Comparison of ENCODE assay signal across 17 mouse cellular contexts in genomic region chr16:13538933-13539648, GRCm38 (mm10).
A peak's percentile ranks its signal among the peaks of the same experiment; 100 is the strongest.
DNase-seq lines count a peak whose midpoint lies in the region; ATAC-seq and TF ChIP-seq lines count a peak whose summit lies in the region.
"Had no signal": no experiment of that assay in that cellular context is flagged by ENCODE, and none has a peak within 500 bp of the region (broad histone marks: within the 10 kb centered on the region; RNA-seq: fewer than 3 reads in every experiment).

No protein-coding gene starts in this region.

- no peak for ATAC-seq in forebrain, embryonic 14.5 days
- no peak for ATAC-seq in forebrain, embryonic 13.5 days
- peak; percentile 39; the same call in 1 of the 2 replicates for ATAC-seq in kidney, embryonic 16.5 days (ENCODE audit: low FRiP score, low TSS enrichment)
- no peak for ATAC-seq in kidney, embryonic 14.5 days (ENCODE audit: low FRiP score, low TSS enrichment)
- ATAC-seq in intestine, embryonic 15.5 days, result peak; percentile 64
- ATAC-seq: activated CD4-positive, CD25-positive, alpha-beta regulatory T cell, adult 4 months had no signal

- no peak overlapping the region for H3K27ac ChIP-seq in forebrain, embryonic 14.5 days (ENCODE audit: low read depth, low read length)
- H3K27ac ChIP-seq in forebrain, embryonic 13.5 days, result no peak overlapping the region
- H3K27ac ChIP-seq in kidney, embryonic 16.5 days (ENCODE audit: low read length), result no peak overlapping the region
- no peak overlapping the region for H3K27ac ChIP-seq in kidney, embryonic 14.5 days (ENCODE audit: low read depth, low read length)
- no peak overlapping the region for H3K27ac ChIP-seq in CH12.LX (ENCODE audit: insufficient read depth, low read depth)
- no peak overlapping the region for H3K27ac ChIP-seq in intestine, embryonic 15.5 days
- H3K27ac ChIP-seq: embryonic facial prominence, embryonic 13.5 days; heart, adult 2 months; midbrain, embryonic 10.5 days had no signal

- in situ Hi-C loops in CH12.LX (cut with MboI; ENCODE audit: low pct_ligation_motif_present, low pct_unique_long_range_greater_than_20kb, low sequenced_read_pairs), result loop anchor here (10.0 kb wide), 1 partner anchor 196 kb away; the partner anchor contains the start of gene Pla2g10

- no peak overlapping the region for H3K4me3 ChIP-seq in forebrain, embryonic 14.5 days (ENCODE audit: low read depth, low read length)
- no peak overlapping the region for H3K4me3 ChIP-seq in forebrain, embryonic 13.5 days
- no peak overlapping the region for H3K4me3 ChIP-seq in kidney, embryonic 16.5 days (ENCODE audit: low read length)
- H3K4me3 ChIP-seq in kidney, embryonic 14.5 days (ENCODE audit: low read length), result no peak overlapping the region
- H3K4me3 ChIP-seq in CH12.LX (replicated peaks in 1 of 3; ENCODE audit: low read depth in 2 of 3, low read length in 2 of 3, poor library complexity in 1 of 3), result no peak overlapping the region
- H3K4me3 ChIP-seq in intestine, embryonic 15.5 days (replicated peaks), result no peak overlapping the region
- H3K4me3 ChIP-seq: embryonic facial prominence, embryonic 13.5 days; heart, adult 2 months; midbrain, embryonic 10.5 days had no signal

- TF ChIP-seq CTCF in CH12.LX (conservative IDR thresholded peaks at IDR 0.05 in 1 of 2, IDR thresholded peaks at IDR 0.05 in 1 of 2; ENCODE audit: low read depth in 2 of 2, low read length in 2 of 2), result no peak

- no peaks in the 10 kb centered on the region for H3K79me2 ChIP-seq in CH12.LX (replicated peaks; ENCODE audit: control insufficient read depth, extremely low read depth, insufficient read depth, poor library complexity, severe bottlenecking)

- no peak for TF ChIP-seq POLR2A in CH12.LX (IDR thresholded peaks at IDR 0.05; ENCODE audit: low read depth, low read length)

- peaks cover 3% of the 10 kb centered on the region; the same call in 1 of the 2 replicates for H3K4me1 ChIP-seq in forebrain, embryonic 14.5 days (ENCODE audit: control insufficient read depth, insufficient read depth, low read length)
- H3K4me1 ChIP-seq in forebrain, embryonic 13.5 days, result peaks cover 13% of the 10 kb centered on the region; the same call in 1 of the 2 replicates
- H3K4me1 ChIP-seq in kidney, embryonic 16.5 days (ENCODE audit: insufficient read depth, low read length), result peaks cover 11% of the 10 kb centered on the region
- 0 out of 2 replicates have a peak, but pooled peaks cover 7% of the 10 kb centered on the region for H3K4me1 ChIP-seq in kidney, embryonic 14.5 days (ENCODE audit: control insufficient read depth, insufficient read depth, low read length)
- peaks cover 0 to 20% of the 10 kb centered on the region in 2 experiments; a peak in 2 of 4 replicates for H3K4me1 ChIP-seq in CH12.LX (ENCODE audit: control insufficient read depth in 1 of 2, insufficient read depth in 2 of 2)
- H3K4me1 ChIP-seq in intestine, embryonic 15.5 days (replicated peaks), result peaks cover 9% of the 10 kb centered on the region; the same call in 1 of the 2 replicates
- H3K4me1 ChIP-seq: embryonic facial prominence, embryonic 13.5 days had no signal

- no peaks in the 10 kb centered on the region for H3K27me3 ChIP-seq in forebrain, embryonic 14.5 days (replicated peaks; ENCODE audit: control insufficient read depth, insufficient read depth, low read length)
- no peaks in the 10 kb centered on the region for H3K27me3 ChIP-seq in forebrain, embryonic 13.5 days
- no peaks in the 10 kb centered on the region for H3K27me3 ChIP-seq in kidney, embryonic 16.5 days (ENCODE audit: insufficient read depth, low read length)
- H3K27me3 ChIP-seq in kidney, embryonic 14.5 days (ENCODE audit: control insufficient read depth, insufficient read depth, low read length), result no peaks in the 10 kb centered on the region
- no peaks in the 10 kb centered on the region for H3K27me3 ChIP-seq in CH12.LX (replicated peaks)
- H3K27me3 ChIP-seq in intestine, embryonic 15.5 days (replicated peaks), result no peaks in the 10 kb centered on the region
- H3K27me3 ChIP-seq: embryonic facial prominence, embryonic 13.5 days had no signal

- peak; percentile 29 for DNase-seq in forebrain, embryonic 14.5 days (ENCODE audit: low spot score)
- DNase-seq in CH12.LX (ENCODE audit: extremely low read depth), result peak; percentile 15
- no peak for DNase-seq in adrenal gland, adult 8-10 months
- DNase-seq in left cerebral cortex, postnatal 4 days, result no peak
- DNase-seq: cerebellum, adult 11-12 months; heart, adult 2 months; heart, postnatal 14 days; liver; thymus, postnatal 36 days had no signal

- H3K9me3 ChIP-seq in forebrain, embryonic 14.5 days (replicated peaks; ENCODE audit: control insufficient read depth, low read length), result no peaks in the 10 kb centered on the region
- H3K9me3 ChIP-seq in forebrain, embryonic 13.5 days (replicated peaks), result no peaks in the 10 kb centered on the region
- no peaks in the 10 kb centered on the region for H3K9me3 ChIP-seq in kidney, embryonic 16.5 days (ENCODE audit: low read length)
- H3K9me3 ChIP-seq in kidney, embryonic 14.5 days (ENCODE audit: control insufficient read depth, low read length), result no peaks in the 10 kb centered on the region
- H3K9me3 ChIP-seq in CH12.LX (replicated peaks; ENCODE audit: low read length), result no peaks in the 10 kb centered on the region
- H3K9me3 ChIP-seq in intestine, embryonic 15.5 days, result no peaks in the 10 kb centered on the region
- H3K9me3 ChIP-seq: embryonic facial prominence, embryonic 13.5 days; midbrain, embryonic 10.5 days had no signal

- dilution Hi-C loops in CH12.LX (cut with MboI; ENCODE audit: extremely low pct_ligation_motif_present, extremely low pct_unique_long_range_greater_than_20kb, low sequenced_read_pairs), result no loop called here

- no peak for TF ChIP-seq RAD21 in CH12.LX (IDR thresholded peaks at IDR 0.05; ENCODE audit: low read depth, low read length)

- H3K9ac ChIP-seq in forebrain, embryonic 14.5 days (ENCODE audit: low read length), result no peak overlapping the region
- no peak overlapping the region for H3K9ac ChIP-seq in forebrain, embryonic 13.5 days
- H3K9ac ChIP-seq in kidney, embryonic 16.5 days (replicated peaks; ENCODE audit: low read length), result no peak overlapping the region
- no peak overlapping the region for H3K9ac ChIP-seq in kidney, embryonic 14.5 days (ENCODE audit: low read depth, low read length)
- no peak overlapping the region for H3K9ac ChIP-seq in CH12.LX (ENCODE audit: insufficient read depth, low read depth)
- no peak overlapping the region for H3K9ac ChIP-seq in intestine, embryonic 15.5 days
- H3K9ac ChIP-seq: embryonic facial prominence, embryonic 13.5 days; lung, embryonic 14.5 days had no signal

- no peak overlapping the region for H3K4me2 ChIP-seq in forebrain, embryonic 14.5 days (ENCODE audit: low read length)
- H3K4me2 ChIP-seq in forebrain, embryonic 13.5 days, result no peak overlapping the region
- no peak overlapping the region for H3K4me2 ChIP-seq in kidney, embryonic 16.5 days (replicated peaks; ENCODE audit: low read depth, low read length)
- H3K4me2 ChIP-seq in kidney, embryonic 14.5 days (replicated peaks; ENCODE audit: low read depth, low read length), result no peak overlapping the region
- no peak overlapping the region for H3K4me2 ChIP-seq in CH12.LX (ENCODE audit: insufficient read depth, low read depth, poor library complexity, severe bottlenecking)
- no peak overlapping the region for H3K4me2 ChIP-seq in intestine, embryonic 15.5 days (replicated peaks)
- H3K4me2 ChIP-seq: embryonic facial prominence, embryonic 13.5 days; lung, embryonic 14.5 days had no signal

- intact Hi-C loops in left cerebral cortex, postnatal 4 days (cut with DNase I), result loop anchor here (10.0 kb wide), 1 partner anchor 76 kb away; no protein-coding TSS in a partner anchor

- H3K36me3 ChIP-seq in forebrain, embryonic 14.5 days (ENCODE audit: control insufficient read depth, insufficient read depth, low read length), result 0 out of 2 replicates have a peak, but pooled peaks cover 2% of the 10 kb centered on the region
- H3K36me3 ChIP-seq in forebrain, embryonic 13.5 days (ENCODE audit: poor library complexity, severe bottlenecking), result 0 out of 2 replicates have a peak, but pooled peaks cover 7% of the 10 kb centered on the region
- no peaks in the 10 kb centered on the region for H3K36me3 ChIP-seq in kidney, embryonic 16.5 days (ENCODE audit: insufficient read depth, low read length)
- 0 out of 2 replicates have a peak, but pooled peaks cover 2% of the 10 kb centered on the region for H3K36me3 ChIP-seq in kidney, embryonic 14.5 days (ENCODE audit: control insufficient read depth, insufficient read depth, low read length)
- H3K36me3 ChIP-seq in CH12.LX (replicated peaks in 1 of 2; ENCODE audit: control insufficient read depth in 1 of 2, insufficient read depth in 1 of 2, low read length in 1 of 2), result peaks cover 22 to 76% of the 10 kb centered on the region in 2 experiments
- no peaks in the 10 kb centered on the region for H3K36me3 ChIP-seq in intestine, embryonic 15.5 days

- 50% methylated on average over 9 of the region's 9 CpGs for WGBS in forebrain, embryonic 14.5 days
- WGBS in forebrain, embryonic 13.5 days, result 51% methylated on average over 9 of the region's 9 CpGs
- 82% methylated on average over 9 of the region's 9 CpGs for WGBS in kidney, embryonic 16.5 days
- WGBS in kidney, embryonic 14.5 days, result 76% methylated on average over 9 of the region's 9 CpGs
- 84% methylated on average over 9 of the region's 9 CpGs for whole genome bisulfite sequencing in intestine, embryonic 15.5 days

- no peak for TF ChIP-seq EP300 in CH12.LX (IDR thresholded peaks at IDR 0.05; ENCODE audit: low read length)

TF ChIP-seq in CH12.LX, 34 proteins besides CTCF, POLR2A, EP300 and RAD21 (continues in another document):
- TF ChIP-seq UBTF (IDR thresholded peaks at IDR 0.05; ENCODE audit: low read depth, low read length), result no peak
- TF ChIP-seq MAFK (IDR thresholded peaks at IDR 0.05; ENCODE audit: insufficient replicate concordance, low read length), result no peak
- no peak for TF ChIP-seq USF1 (IDR thresholded peaks at IDR 0.05; ENCODE audit: low read depth, low read length)
- TF ChIP-seq GABPA (IDR thresholded peaks at IDR 0.05; ENCODE audit: insufficient replicate concordance, low read depth, low read length), result no peak
- no peak for TF ChIP-seq MYC (IDR thresholded peaks at IDR 0.05; ENCODE audit: low read depth, low read length)
- no peak for TF ChIP-seq CHD1 (IDR thresholded peaks at IDR 0.05; ENCODE audit: low read depth, low read length)
- TF ChIP-seq E2F4 (IDR thresholded peaks at IDR 0.05; ENCODE audit: insufficient replicate concordance, low read depth, low read length), result no peak
- TF ChIP-seq ETS1 (conservative IDR thresholded peaks at IDR 0.05; ENCODE audit: low read depth, low read length), result no peak
- TF ChIP-seq TCF12 (IDR thresholded peaks at IDR 0.05; ENCODE audit: low read depth, low read length), result no peak
- TF ChIP-seq BHLHE40 (IDR thresholded peaks at IDR 0.05; ENCODE audit: low read depth, low read length), result no peak
- no peak for TF ChIP-seq POLR2AphosphoS2 (IDR thresholded peaks at IDR 0.05; ENCODE audit: low read depth, low read length)
- TF ChIP-seq JUN (IDR thresholded peaks at IDR 0.05; ENCODE audit: insufficient read depth, low read depth, low read length), result no peak
- no peak for TF ChIP-seq JUND (conservative IDR thresholded peaks at IDR 0.05; ENCODE audit: low read depth, low read length)
- no peak for TF ChIP-seq ZNF384 (IDR thresholded peaks at IDR 0.05; ENCODE audit: low read depth, low read length)
- no peak for TF ChIP-seq KAT2A (IDR thresholded peaks at IDR 0.05; ENCODE audit: insufficient replicate concordance, low read length)

Comparison
In these comparisons a context has a peak if more than half of its experiments do, and no peak if none do; other contexts are left out.
1. ATAC-seq: peak in kidney, embryonic 16.5 days (single experiment) and intestine, embryonic 15.5 days (single experiment); none in forebrain, embryonic 14.5 days (single experiment), forebrain, embryonic 13.5 days (single experiment) and kidney, embryonic 14.5 days (single experiment).
2. DNase-seq: peak in forebrain, embryonic 14.5 days (single experiment) and CH12.LX (single experiment); none in adrenal gland, adult 8-10 months (single experiment) and left cerebral cortex, postnatal 4 days (single experiment).